Mouse (Mus musculus) layer of hippocampus, postnatal 10 days (tissue): Measurements from ENCODE around the gene Slc27a5. TPM values are rescaled to one million over a fixed set of nuclear protein-coding genes. Genes with fewer than 3 reads are reported as not detected.

Experiments
- DNase-seq, 2 experiments: peaks; one replicate each; pipeline ENCODE4 v3.0.0; 2021; ENCODE audit warnings: low spot score in 2 of 2
- total RNA-seq, 2 experiments: library from RNA; stranded (reverse); gene quantifications; 2 replicates each; pipeline ENCODE4 v1.2.3; 2021

Gene Slc27a5
- total RNA-seq, 2 experiments from 2014 or later, result not detected

GRCm38 (mm10) chr7:12987409-12988189 lies 10.4 kb downstream of the Slc27a5 start:
- no peak for DNase-seq

- no peak for DNase-seq
Observed at GRCm38 (mm10) chr7:12986906-12987305, 11.1 kb downstream of the Slc27a5 start.

GRCm38 (mm10) chr7:12985724-12986123 lies 12.3 kb downstream of the Slc27a5 start:
- no peak for DNase-seq

GRCm38 (mm10) chr7:12980291-12980690 lies 17.7 kb downstream of the Slc27a5 start:
- no peak for DNase-seq

GRCm38 (mm10) chr7:12979776-12980175 lies 18.2 kb downstream of the Slc27a5 start:
- no peak for DNase-seq

- DNase-seq, result no peak
Observed at GRCm38 (mm10) chr7:12978931-12979722, 18.9 kb downstream of the Slc27a5 start.

- peak; percentile 97 to 98 for DNase-seq
Observed at GRCm38 (mm10) chr7:12977682-12978389, 20.2 kb downstream of the Slc27a5 start, which contains the start of gene Zfp446. TSS of gene Zfp446 (plus strand) at chr7:12977848.

- DNase-seq, result no peak
Observed at GRCm38 (mm10) chr7:12970906-12971305, 27.1 kb downstream of the Slc27a5 start.

GRCm38 (mm10) chr7:12966104-12966845 lies 31.7 kb downstream of the Slc27a5 start:
- peak in 1 of 2 experiments; percentile 67 for DNase-seq

- peak; percentile 85 to 89 for DNase-seq
Observed at GRCm38 (mm10) chr7:12965678-12966091, 32.3 kb downstream of the Slc27a5 start, which contains the start of gene Zfp324. TSS of gene Zfp324 (plus strand) at chr7:12965838.

- peak; percentile 46 to 52 for DNase-seq
Observed at GRCm38 (mm10) chr7:12961511-12962141, 36.4 kb downstream of the Slc27a5 start.

GRCm38 (mm10) chr7:12959718-12960117 lies 38.3 kb downstream of the Slc27a5 start:
- DNase-seq, result no peak

GRCm38 (mm10) chr7:12958948-12959347 lies 39.0 kb downstream of the Slc27a5 start:
- no peak for DNase-seq

GRCm38 (mm10) chr7:12957511-12957910 lies 40.5 kb downstream of the Slc27a5 start:
- DNase-seq, result no peak

- DNase-seq, result no peak
Observed at GRCm38 (mm10) chr7:12954896-12955295, 43.1 kb downstream of the Slc27a5 start.

- no peak for DNase-seq
Observed at GRCm38 (mm10) chr7:12949872-12950229, 48.1 kb downstream of the Slc27a5 start.

GRCm38 (mm10) chr7:12949032-12949871 lies 48.7 kb downstream of the Slc27a5 start:
- DNase-seq, result peak; percentile 84 to 89

GRCm38 (mm10) chr7:12943488-12943887 lies 54.5 kb downstream of the Slc27a5 start:
- DNase-seq, result no peak

- no peak for DNase-seq
Observed at GRCm38 (mm10) chr7:12940599-12940998, 57.4 kb downstream of the Slc27a5 start.
